Mouse (Mus musculus) heart, adult 9 months (tissue): ENCODE data around the gene Lce1b.

ENCODE experiments used
- DNase-seq, 2 experiments: peaks; one replicate each; pipeline ENCODE4 v3.0.0; 2022; ENCODE audit warnings: low spot score in 2 of 2

Lce1b gene

GRCm38 (mm10) chr3:92656826-92657225 is at the start of gene Lce1b:
TSS of gene Lce1b (minus strand) at chr3:92656926.
- DNase-seq, result no peak

GRCm38 (mm10) chr3:92694613-92695012 is 37.9 kb upstream of the Lce1b start:
- no peak for DNase-seq

- no peak for DNase-seq
These were observed 35.0 kb upstream of the Lce1b start for GRCm38 (mm10) chr3:92691688-92692087.

GRCm38 (mm10) chr3:92689154-92689553 is 32.4 kb upstream of the Lce1b start:
- peak in 1 of 2 experiments; percentile 4 for DNase-seq

GRCm38 (mm10) chr3:92687110-92687509 is 30.4 kb upstream of the Lce1b start, which contains the start of gene Lce1d:
TSS of gene Lce1d (minus strand) at chr3:92687210.
- DNase-seq, result no peak

GRCm38 (mm10) chr3:92678947-92679346 is 22.2 kb upstream of the Lce1b start, which contains the start of gene Lce1c:
TSS of gene Lce1c (plus strand) at chr3:92679247.
- DNase-seq, result no peak

- DNase-seq, result no peak
These were observed 13.5 kb upstream of the Lce1b start, which contains the start of gene Lce1a2 for GRCm38 (mm10) chr3:92670215-92670614. TSS of gene Lce1a2 (minus strand) at chr3:92670315.

- DNase-seq, result no peak
These were observed 8.5 kb downstream of the Lce1b start, which contains the start of gene Lce1a1 for GRCm38 (mm10) chr3:92648207-92648606. TSS of gene Lce1a1 (minus strand) at chr3:92648307.

- no peak for DNase-seq
These were observed 16.9 kb downstream of the Lce1b start for GRCm38 (mm10) chr3:92639854-92640253.

GRCm38 (mm10) chr3:92638653-92638991 is 18.1 kb downstream of the Lce1b start:
- no peak for DNase-seq

GRCm38 (mm10) chr3:92637745-92638652 is 18.7 kb downstream of the Lce1b start:
- DNase-seq, result no peak

GRCm38 (mm10) chr3:92621560-92621959 is 35.2 kb downstream of the Lce1b start, which contains the start of gene Lce6a:
TSS of gene Lce6a (minus strand) at chr3:92621660.
- DNase-seq, result no peak

- DNase-seq, result no peak
These were observed 46.9 kb downstream of the Lce1b start for GRCm38 (mm10) chr3:92609804-92610203.

- DNase-seq, result no peak
These were observed 49.3 kb downstream of the Lce1b start, which contains the start of gene 2210017I01Rik for GRCm38 (mm10) chr3:92607392-92607791. TSS of gene 2210017I01Rik (minus strand) at chr3:92607492.
